Mouse (Mus musculus) intestine, postnatal 0 days (tissue): ENCODE data around the gene Cfap161. TPM values are rescaled to one million over a fixed set of nuclear protein-coding genes. Genes with fewer than 3 reads are reported as not detected.

ENCODE experiments used
- ATAC-seq: fragments of 200-750 bp; cut with Nextera tagmentation; 2 replicates; pipeline ENCODE4 v1.8.0; 2017; ENCODE audit warnings: mild to moderate bottlenecking, moderate TSS enrichment, moderate library complexity
- H3K27ac ChIP-seq: fragments of 300-500 bp; sonication (generic); 2 replicates; pipeline ENCODE4 v1.5.1; 2014; ENCODE audit warnings: mild to moderate bottlenecking, low read depth, low read length, moderate library complexity
- H3K27me3 ChIP-seq: fragments of 300-500 bp; sonication (generic); replicated peaks from 2 replicates; pipeline ENCODE4 v1.6.1; 2014; ENCODE audit warnings: low read length, mixed read lengths; ENCODE audit not compliant: control insufficient read depth, insufficient read depth
- H3K36me3 ChIP-seq: fragments of 300-500 bp; sonication (generic); 2 replicates; pipeline ENCODE4 v1.6.1; 2014; ENCODE audit warnings: mild to moderate bottlenecking, moderate library complexity; ENCODE audit not compliant: control insufficient read depth, insufficient read depth
- H3K4me1 ChIP-seq: fragments of 300-500 bp; sonication (generic); replicated peaks from 2 replicates; pipeline ENCODE4 v1.6.1; 2014; ENCODE audit warnings: antibody characterized with exemption, low read length, mixed read lengths; ENCODE audit not compliant: control insufficient read depth, insufficient read depth
- H3K4me2 ChIP-seq: fragments of 300-500 bp; sonication (generic); replicated peaks from 2 replicates; pipeline ENCODE4 v1.6.1; 2014; ENCODE audit warnings: low read depth, mild to moderate bottlenecking, moderate library complexity
- H3K4me3 ChIP-seq: fragments of 300-500 bp; sonication (generic); 2 replicates; pipeline ENCODE4 v1.5.1; 2014; ENCODE audit warnings: low read depth, low read length
- H3K9ac ChIP-seq: fragments of 300-500 bp; sonication (generic); 2 replicates; pipeline ENCODE4 v1.6.1; 2014; ENCODE audit warnings: mild to moderate bottlenecking, low read depth, low read length
- H3K9me3 ChIP-seq: fragments of 300-500 bp; sonication (generic); 2 replicates; pipeline ENCODE4 v1.6.1; 2016; ENCODE audit warnings: mixed run types; ENCODE audit not compliant: control insufficient read depth
- CTCF ChIP-seq: sonication (generic); IDR thresholded peaks from 2 replicates; pipeline ENCODE4 v1.5.1; 2016; ENCODE audit warnings: low read depth, mild to moderate bottlenecking, control low read depth, antibody characterized with exemption, moderate library complexity
- WGBS: fragments of 180-500 bp; shearing (Covaris S2); extraction: QIAGEN DNeasy Blood & Tissue Kit; methylation state at CpG from one replicate; pipeline ENCODE4 v1.1.7; 2014; 5-methylcytosine and 5-hydroxymethylcytosine counted together
- polyA plus RNA-seq: library from polyadenylated mRNA; unstranded; fragments of >200 nt; fragmentation: Nextera tagmentation; extraction: Ambion mirVana; gene quantifications from 2 replicates; pipeline ENCODE4 v1.2.1, GENCODE M21; 2015

The Cfap161 gene
- polyA plus RNA-seq, 1 experiment from 2014 or later = not detected

DNA sequence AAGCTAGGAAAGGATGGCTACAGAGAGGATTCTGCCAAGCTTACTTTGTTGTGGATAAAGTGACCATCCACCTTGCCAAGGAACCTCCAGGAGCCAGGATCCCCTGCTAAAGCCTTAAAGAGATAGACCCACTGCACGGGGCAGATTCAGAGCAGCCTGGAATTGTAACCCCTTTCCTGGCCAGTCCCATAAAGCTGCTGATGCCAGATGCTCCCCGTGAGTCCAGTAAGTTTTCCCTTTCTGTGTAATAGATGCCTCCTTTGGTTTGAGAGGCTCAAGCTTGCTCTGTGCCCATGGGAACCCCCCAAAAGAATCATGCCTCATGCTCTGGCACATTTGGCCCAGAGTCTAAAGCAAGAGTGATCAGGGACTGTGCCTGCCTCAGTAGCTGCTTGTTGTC lies 15.7 kb downstream of the Cfap161 start:
- Histone ChIP-seq H3K4me1 (no peaks in the 10 kb centered on the region), H3K4me3 (no peak overlapping the region), H3K4me2 (no peak overlapping the region), H3K27me3 (no peaks in the 10 kb centered on the region), H3K36me3 (no peaks in the 10 kb centered on the region), H3K9me3 (no peaks in the 10 kb centered on the region), H3K27ac (no peak overlapping the region), H3K9ac (no peak overlapping the region)
- TF ChIP-seq CTCF = no peak
- 67% methylated on average over 2 of the region's 2 CpGs for WGBS
- no peak for ATAC-seq

GRCm38 (mm10) chr7:83778516-83778915 lies 16.2 kb downstream of the Cfap161 start:
- no peak for TF ChIP-seq CTCF
- ATAC-seq = no peak
- H3K4me2 ChIP-seq = no peak overlapping the region
- H3K9me3 ChIP-seq = no peaks in the 10 kb centered on the region
- no peaks in the 10 kb centered on the region for H3K27me3 ChIP-seq
- H3K4me3 ChIP-seq = no peak overlapping the region
- H3K27ac ChIP-seq = no peak overlapping the region
- H3K36me3 ChIP-seq = no peaks in the 10 kb centered on the region
- no peaks in the 10 kb centered on the region for H3K4me1 ChIP-seq
- 78% methylated on average over 2 of the region's 2 CpGs for WGBS
- H3K9ac ChIP-seq = no peak overlapping the region

GRCm38 (mm10) chr7:83774721-83775120 lies 20.0 kb downstream of the Cfap161 start:
- Histone ChIP-seq H3K4me2 (no peak overlapping the region), H3K9me3 (no peaks in the 10 kb centered on the region), H3K9ac (no peak overlapping the region), H3K36me3 (no peaks in the 10 kb centered on the region), H3K27ac (no peak overlapping the region), H3K27me3 (no peaks in the 10 kb centered on the region), H3K4me3 (no peak overlapping the region), H3K4me1 (no peaks in the 10 kb centered on the region)
- no peak for ATAC-seq
- peak; percentile 76 for TF ChIP-seq CTCF
- 30% methylated on average over 5 of the region's 5 CpGs for WGBS

DNA sequence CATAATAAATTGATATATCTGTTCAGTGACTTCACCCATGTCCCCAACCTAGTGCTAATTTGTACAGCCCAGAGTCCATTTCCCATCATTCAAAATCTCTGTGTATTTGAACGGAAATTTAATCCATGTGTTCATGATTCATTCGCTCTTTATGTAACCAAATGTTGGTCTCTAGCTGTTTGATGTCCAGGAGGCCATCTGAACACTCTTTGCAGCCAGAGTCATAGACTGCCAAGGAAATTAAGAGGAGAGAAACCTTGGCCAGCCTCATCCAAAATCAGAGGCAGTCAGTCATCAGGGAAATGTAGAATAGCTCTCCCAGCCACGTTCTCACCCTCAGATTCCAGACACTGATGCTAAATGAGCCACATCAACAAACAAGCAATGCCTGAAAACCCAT lies 31.0 kb downstream of the Cfap161 start:
- no peak for TF ChIP-seq CTCF
- Histone ChIP-seq H3K36me3 (no peaks in the 10 kb centered on the region), H3K27ac (no peak overlapping the region), H3K4me2 (no peak overlapping the region), H3K4me1 (no peaks in the 10 kb centered on the region), H3K27me3 (no peaks in the 10 kb centered on the region), H3K9ac (no peak overlapping the region), H3K4me3 (no peak overlapping the region), H3K9me3 (no peaks in the 10 kb centered on the region)
- ATAC-seq = no peak
- 68% methylated on average over 3 of the region's 3 CpGs for WGBS

GRCm38 (mm10) chr7:83762336-83762735 lies 32.3 kb downstream of the Cfap161 start:
- Histone ChIP-seq H3K4me2 (no peak overlapping the region), H3K9me3 (no peaks in the 10 kb centered on the region), H3K4me3 (no peak overlapping the region), H3K27me3 (no peaks in the 10 kb centered on the region), H3K36me3 (no peaks in the 10 kb centered on the region), H3K4me1 (no peaks in the 10 kb centered on the region), H3K9ac (no peak overlapping the region), H3K27ac (no peak overlapping the region)
- TF ChIP-seq CTCF = no peak
- no peak for ATAC-seq
- 82% methylated on average over 5 of the region's 5 CpGs for WGBS

GRCm38 (mm10) chr7:83751055-83751454 lies 43.6 kb downstream of the Cfap161 start:
- WGBS = 57% methylated on average over 1 of the region's 1 CpGs
- TF ChIP-seq CTCF = no peak
- ATAC-seq = no peak
- no peaks in the 10 kb centered on the region for H3K27me3 ChIP-seq
- no peak overlapping the region for H3K27ac ChIP-seq
- H3K36me3 ChIP-seq = no peaks in the 10 kb centered on the region
- H3K4me3 ChIP-seq = no peak overlapping the region
- H3K4me1 ChIP-seq = no peaks in the 10 kb centered on the region
- H3K9ac ChIP-seq = no peak overlapping the region
- H3K9me3 ChIP-seq = no peaks in the 10 kb centered on the region
- no peak overlapping the region for H3K4me2 ChIP-seq

- H3K9ac ChIP-seq = no peak overlapping the region
- 80% methylated on average over 1 of the region's 1 CpGs for WGBS
- H3K4me3 ChIP-seq = no peak overlapping the region
- no peak for ATAC-seq
- H3K4me1 ChIP-seq = no peaks in the 10 kb centered on the region
- no peaks in the 10 kb centered on the region for H3K9me3 ChIP-seq
- H3K36me3 ChIP-seq = no peaks in the 10 kb centered on the region
- no peak for TF ChIP-seq CTCF
- no peak overlapping the region for H3K27ac ChIP-seq
- H3K4me2 ChIP-seq = no peak overlapping the region
- no peaks in the 10 kb centered on the region for H3K27me3 ChIP-seq
Measured at GRCm38 (mm10) chr7:83748405-83748804, 46.3 kb downstream of the Cfap161 start.
